Mouse (Mus musculus) neural tube, embryonic 11.5 days (tissue): Measurements from ENCODE around the gene Gh. TPM values are rescaled to one million over a fixed set of nuclear protein-coding genes. Genes with fewer than 3 reads are reported as not detected.

Experiments
- ATAC-seq: fragments of 200-750 bp; cut with Nextera tagmentation; 2 replicates; pipeline ENCODE4 v1.8.0; 2017; ENCODE audit warnings: moderate number of reproducible peaks, mild to moderate bottlenecking, moderate TSS enrichment, moderate library complexity; ENCODE audit not compliant: insufficient read depth, low FRiP score, low TSS enrichment
- DNase-seq: peaks from one replicate; pipeline ENCODE4 v3.0.0-alpha.2; 2015; ENCODE audit warnings: low spot score
- H3K27ac ChIP-seq: fragments of 300-500 bp; sonication (generic); 2 replicates; pipeline ENCODE4 v1.5.1; 2014; ENCODE audit warnings: low read depth, mild to moderate bottlenecking, low read length
- H3K27me3 ChIP-seq: fragments of 300-500 bp; sonication (generic); 2 replicates; pipeline ENCODE4 v1.6.1; 2014; ENCODE audit warnings: mild to moderate bottlenecking, low read length, mixed read lengths; ENCODE audit not compliant: control insufficient read depth, insufficient read depth
- H3K36me3 ChIP-seq: fragments of 300-500 bp; sonication (generic); 2 replicates; pipeline ENCODE4 v1.6.1; 2014; ENCODE audit warnings: mild to moderate bottlenecking, low read length, moderate library complexity, mixed read lengths; ENCODE audit not compliant: control insufficient read depth, insufficient read depth
- H3K4me1 ChIP-seq: fragments of 300-500 bp; sonication (generic); 2 replicates; pipeline ENCODE4 v1.6.1; 2014; ENCODE audit warnings: low read length, mixed read lengths; ENCODE audit not compliant: control insufficient read depth, insufficient read depth
- H3K4me2 ChIP-seq: fragments of 300-500 bp; sonication (generic); 2 replicates; pipeline ENCODE4 v1.6.1; 2014; ENCODE audit warnings: low read depth, mild to moderate bottlenecking, moderate library complexity
- H3K4me3 ChIP-seq: fragments of 300-500 bp; sonication (generic); 2 replicates; pipeline ENCODE4 v1.5.1; 2014; ENCODE audit warnings: low read depth, low read length
- H3K9ac ChIP-seq: fragments of 300-500 bp; sonication (generic); 2 replicates; pipeline ENCODE4 v1.6.1; 2014; ENCODE audit warnings: mild to moderate bottlenecking, low read length
- H3K9me3 ChIP-seq: fragments of 300-500 bp; sonication (generic); 2 replicates; pipeline ENCODE4 v1.6.1; 2016; ENCODE audit warnings: low read length; ENCODE audit not compliant: control insufficient read depth
- WGBS: fragments of 180-500 bp; shearing (Covaris S2); extraction: QIAGEN DNeasy Blood & Tissue Kit; methylation state at CpG from one replicate; pipeline ENCODE4 v1.1.7; 2014; 5-methylcytosine and 5-hydroxymethylcytosine counted together
- polyA plus RNA-seq: library from polyadenylated mRNA; unstranded; fragments of >200 nt; fragmentation: Nextera tagmentation; extraction: Ambion mirVana; gene quantifications from 2 replicates; pipeline ENCODE4 v1.2.1, GENCODE M21; 2014

The Gh gene
- polyA plus RNA-seq, 1 experiment from 2014 or later, result not detected

GRCm38 (mm10) chr11:106282452-106282851 is 19.2 kb downstream of the Gh start:
- Histone ChIP-seq H3K4me2 (no peak overlapping the region), H3K36me3 (no peaks in the 10 kb centered on the region), H3K27me3 (no peaks in the 10 kb centered on the region), H3K27ac (no peak overlapping the region), H3K4me3 (no peak overlapping the region), H3K4me1 (no peaks in the 10 kb centered on the region), H3K9ac (no peak overlapping the region), H3K9me3 (no peaks in the 10 kb centered on the region)
- WGBS, result 88% methylated on average over 6 of the region's 6 CpGs
- DNase-seq (no peak), ATAC-seq (no peak)

- Histone ChIP-seq H3K27me3 (no peaks in the 10 kb centered on the region), H3K4me2 (0 out of 2 replicates have a peak within 1 kb of the TSS, but pooled peaks have one; percentile 17), H3K9me3 (no peaks in the 10 kb centered on the region), H3K27ac (no peak within 1 kb of the TSS), H3K36me3 (no peaks in the 10 kb centered on the region), H3K9ac (no peak within 1 kb of the TSS), H3K4me3 (no peak within 1 kb of the TSS), H3K4me1 (peaks cover 8% of the 10 kb centered on the region)
- WGBS, result 17% methylated on average over 25 of the region's 25 CpGs
- ATAC-seq, result peak; percentile 43; the same call in 1 of the 2 replicates
- peak; percentile 93 for DNase-seq
Measured at GRCm38 (mm10) chr11:106276454-106276853, 25.2 kb downstream of the Gh start, which contains the start of gene Tcam1. Gene Tcam1, plus strand, starts transcription at chr11:106276672.

- H3K27me3 ChIP-seq, result no peaks in the 10 kb centered on the region
- H3K4me3 ChIP-seq, result no peak overlapping the region
- H3K4me1 ChIP-seq, result peaks cover 17% of the 10 kb centered on the region
- H3K9ac ChIP-seq, result no peak overlapping the region
- ATAC-seq, result no peak
- H3K27ac ChIP-seq, result no peak overlapping the region
- no peak overlapping the region for H3K4me2 ChIP-seq
- H3K9me3 ChIP-seq, result no peaks in the 10 kb centered on the region
- H3K36me3 ChIP-seq, result no peaks in the 10 kb centered on the region
- 87% methylated on average over 7 of the region's 7 CpGs for WGBS
- no peak for DNase-seq
Measured at GRCm38 (mm10) chr11:106274971-106275411, 26.7 kb downstream of the Gh start.

- Histone ChIP-seq H3K9me3 (no peaks in the 10 kb centered on the region), H3K4me1 (peaks cover 17% of the 10 kb centered on the region), H3K36me3 (no peaks in the 10 kb centered on the region), H3K9ac (no peak overlapping the region), H3K27me3 (no peaks in the 10 kb centered on the region), H3K4me3 (no peak overlapping the region), H3K27ac (no peak overlapping the region), H3K4me2 (no peak overlapping the region)
- DNase-seq (no peak), ATAC-seq (no peak)
- 100% methylated on average over 1 of the region's 1 CpGs for WGBS
Measured at GRCm38 (mm10) chr11:106274374-106274773, 27.3 kb downstream of the Gh start.

- DNase-seq (no peak), ATAC-seq (no peak)
- H3K4me2 ChIP-seq, result no peak overlapping the region
- H3K9ac ChIP-seq, result no peak overlapping the region
- no peak overlapping the region for H3K27ac ChIP-seq
- H3K27me3 ChIP-seq, result no peaks in the 10 kb centered on the region
- 92% methylated on average over 6 of the region's 6 CpGs for WGBS
- H3K36me3 ChIP-seq, result no peaks in the 10 kb centered on the region
- no peaks in the 10 kb centered on the region for H3K9me3 ChIP-seq
- H3K4me3 ChIP-seq, result no peak overlapping the region
- peaks cover 23% of the 10 kb centered on the region for H3K4me1 ChIP-seq
Measured at GRCm38 (mm10) chr11:106273811-106274210, 27.9 kb downstream of the Gh start.

- ATAC-seq, result no peak
- whole genome bisulfite sequencing, result 23% methylated on average over 16 of the region's 16 CpGs
- Histone ChIP-seq H3K27ac (0 out of 2 replicates have a peak overlapping the region, but pooled peaks have one; percentile 37), H3K4me1 (peaks cover 28% of the 10 kb centered on the region), H3K4me3 (peak overlapping the region; percentile 97), H3K9ac (peak overlapping the region; percentile 49), H3K4me2 (peak overlapping the region; percentile 56), H3K36me3 (no peaks in the 10 kb centered on the region), H3K27me3 (no peaks in the 10 kb centered on the region), H3K9me3 (no peaks in the 10 kb centered on the region)
- DNase-seq, result no peak
Measured at GRCm38 (mm10) chr11:106273311-106273684, 28.4 kb downstream of the Gh start.

GRCm38 (mm10) chr11:106272644-106273310 is 28.9 kb downstream of the Gh start, which contains the start of gene Smarcd2:
Gene Smarcd2, minus strand, starts transcription at chr11:106272972.
- Histone ChIP-seq H3K27me3 (no peaks in the 10 kb centered on the region), H3K27ac (peak within 1 kb of the TSS; percentile 87), H3K4me1 (peaks cover 33% of the 10 kb centered on the region), H3K9ac (peak within 1 kb of the TSS; percentile 97), H3K9me3 (no peaks in the 10 kb centered on the region), H3K4me2 (peak within 1 kb of the TSS; percentile 79), H3K4me3 (peak within 1 kb of the TSS; percentile 97), H3K36me3 (no peaks in the 10 kb centered on the region)
- under 1% methylated on average over 56 of the region's 72 CpGs for WGBS
- ATAC-seq, result peak; percentile 91
- DNase-seq, result peak; percentile 100

GRCm38 (mm10) chr11:106271794-106272643 is 29.6 kb downstream of the Gh start:
- H3K4me2 ChIP-seq, result peak overlapping the region; percentile 79
- H3K27ac ChIP-seq, result peak overlapping the region; percentile 87
- H3K9me3 ChIP-seq, result no peaks in the 10 kb centered on the region
- peak overlapping the region; percentile 97 for H3K4me3 ChIP-seq
- peaks cover 39% of the 10 kb centered on the region for H3K4me1 ChIP-seq
- DNase-seq (peak; percentile 51), ATAC-seq (peak; percentile 53)
- 2% methylated on average over 41 of the region's 41 CpGs for WGBS
- H3K36me3 ChIP-seq, result peaks cover 4% of the 10 kb centered on the region; the same call in 1 of the 2 replicates
- H3K27me3 ChIP-seq, result no peaks in the 10 kb centered on the region
- peak overlapping the region; percentile 97 for H3K9ac ChIP-seq
